Mouse (Mus musculus) megakaryocyte progenitor cell, adult 5-6 weeks (primary cell): ENCODE data around the gene Slfn9. TPM values are rescaled to one million over a fixed set of nuclear protein-coding genes. Genes with fewer than 3 reads are reported as not detected.
"Not testable (repeated sequence)": the region's sequence is repeated elsewhere in the genome, so short reads cannot be mapped to it uniquely, and the experiment has no call there.

Source experiments
- ATAC-seq: replicated peaks from 2 replicates; pipeline ENCODE4 v1.8.0; 2016; ENCODE audit warnings: mild to moderate bottlenecking, moderate TSS enrichment, inconsistent platforms; ENCODE audit not compliant: poor library complexity
- total RNA-seq, 2 experiments: library from RNA; stranded (forward) in 1 of 2; stranded (reverse) in 1 of 2; fragments of 157-497, 149-512 nt in 1 of 2; fragments of 200-1000 nt in 1 of 2; gene quantifications; 2 replicates each; pipeline versions ENCODE4 v1.2.3 to v1.2.4; 2015 to 2017

Slfn9 gene
- 33.4 and 33.6 TPM in 2 replicates for total RNA-seq (2015)
- 33.1 and 41.3 TPM in 2 replicates for total RNA-seq (2017)

- ATAC-seq = peak; percentile 62
Observed at GRCm38 (mm10) chr11:82991469-82992166, at the start of gene Slfn9. TSS of gene Slfn9 (minus strand) at chr11:82991830.

- ATAC-seq = no peak
Observed at GRCm38 (mm10) chr11:83041000-83041399, 49.4 kb upstream of the Slfn9 start.

GRCm38 (mm10) chr11:83040325-83040724 is 48.7 kb upstream of the Slfn9 start:
- ATAC-seq = peak; percentile 97

GRCm38 (mm10) chr11:83039796-83040195 is 48.2 kb upstream of the Slfn9 start:
- 0 out of 2 replicates have a peak, but pooled peaks have one; percentile 36 for ATAC-seq

- 0 out of 2 replicates have a peak, but pooled peaks have one; percentile 48 for ATAC-seq
Observed at GRCm38 (mm10) chr11:83039156-83039555, 47.5 kb upstream of the Slfn9 start.

- ATAC-seq = not testable (repeated sequence)
Observed at GRCm38 (mm10) chr11:83038686-83039085, 47.1 kb upstream of the Slfn9 start.

GRCm38 (mm10) chr11:83020621-83021020 is 29.0 kb upstream of the Slfn9 start, which contains the start of gene Slfn8:
TSS of gene Slfn8 (minus strand) at chr11:83020810.
- peak; percentile 86 for ATAC-seq

GRCm38 (mm10) chr11:83019561-83020519 is 28.2 kb upstream of the Slfn9 start:
- peak; percentile 56; the same call in 1 of the 2 replicates for ATAC-seq

- ATAC-seq = no peak
Observed at GRCm38 (mm10) chr11:83016093-83016492, 24.5 kb upstream of the Slfn9 start.

- no peak for ATAC-seq
Observed at GRCm38 (mm10) chr11:83013356-83013755, 21.7 kb upstream of the Slfn9 start.

GRCm38 (mm10) chr11:82990612-82991385 is 831 bp downstream of the Slfn9 start:
- 0 out of 2 replicates have a peak, but pooled peaks have one; percentile 41 for ATAC-seq

- ATAC-seq = no peak
Observed at GRCm38 (mm10) chr11:82989357-82989756, 2.3 kb downstream of the Slfn9 start.

- no peak for ATAC-seq
Observed at GRCm38 (mm10) chr11:82987621-82988020, 4.0 kb downstream of the Slfn9 start.

GRCm38 (mm10) chr11:82983193-82983592 is 8.4 kb downstream of the Slfn9 start:
- no peak for ATAC-seq

GRCm38 (mm10) chr11:82982409-82982808 is 9.2 kb downstream of the Slfn9 start:
- not testable (repeated sequence) for ATAC-seq

GRCm38 (mm10) chr11:82973916-82974315 is 17.7 kb downstream of the Slfn9 start:
- no peak for ATAC-seq

GRCm38 (mm10) chr11:82971590-82971974 is 20.0 kb downstream of the Slfn9 start:
- ATAC-seq = no peak

GRCm38 (mm10) chr11:82970712-82971589 is 20.7 kb downstream of the Slfn9 start:
- peak; percentile 65 for ATAC-seq

GRCm38 (mm10) chr11:82962215-82962614 is 29.4 kb downstream of the Slfn9 start:
- no peak for ATAC-seq

- ATAC-seq = no peak
Observed at GRCm38 (mm10) chr11:82961743-82962142, 29.9 kb downstream of the Slfn9 start.
